ENCODE assay signal across 9 mouse cellular contexts in genomic region chr12:75616158-75616791, GRCm38 (mm10). TPM values are rescaled to one million over a fixed set of nuclear protein-coding genes. Genes with fewer than 3 reads are reported as not detected.
DNase-seq lines count a peak whose midpoint lies in the region; ATAC-seq and TF ChIP-seq lines count a peak whose summit lies in the region.
"Had no signal": no experiment of that assay in that cellular context is flagged by ENCODE, and none has a peak within 500 bp of the region (broad histone marks: within the 10 kb centered on the region; RNA-seq: fewer than 3 reads in every experiment).

No protein-coding gene starts in this region.

- no peak overlapping the region for H3K4me3 ChIP-seq in forebrain, embryonic 15.5 days
- peak overlapping the region; percentile 36 for H3K4me3 ChIP-seq in intestine, embryonic 16.5 days (ENCODE audit: low read length)
- peak overlapping the region; percentile 36 for H3K4me3 ChIP-seq in liver, postnatal 0 days (ENCODE audit: low read depth, low read length)
- H3K4me3 ChIP-seq in small intestine, adult 2 months (ENCODE audit: low read depth, low read length): peak overlapping the region; percentile 38

- 0 out of 2 replicates have a peak overlapping the region, but pooled peaks have one; percentile 5 for H3K4me2 ChIP-seq in forebrain, embryonic 15.5 days (replicated peaks)
- peak overlapping the region; percentile 54 for H3K4me2 ChIP-seq in intestine, embryonic 16.5 days (ENCODE audit: low read depth, low read length)
- peak overlapping the region; percentile 65 for H3K4me2 ChIP-seq in liver, postnatal 0 days (ENCODE audit: low read depth, low read length)

- no peak for ATAC-seq in forebrain, embryonic 15.5 days (replicated peaks)
- peak; percentile 82 for ATAC-seq in intestine, embryonic 16.5 days
- ATAC-seq in liver, postnatal 0 days: peak; percentile 64

- 6% methylated on average over 24 of the region's 24 CpGs for WGBS in forebrain, embryonic 15.5 days
- 9% methylated on average over 23 of the region's 24 CpGs for WGBS in intestine, embryonic 16.5 days
- WGBS in liver, postnatal 0 days (ENCODE audit: insufficient replicate concordance): 15% methylated on average over 23 of the region's 24 CpGs
- 14% methylated on average over 24 of the region's 24 CpGs for WGBS in small intestine, adult 2 months

- TF ChIP-seq EP300 in liver, postnatal 0 days (IDR thresholded peaks at IDR 0.05; ENCODE audit: low read depth): no peak

- H3K4me1 ChIP-seq in forebrain, embryonic 15.5 days: no peaks in the 10 kb centered on the region
- H3K4me1 ChIP-seq in intestine, embryonic 16.5 days (ENCODE audit: control insufficient read depth, insufficient read depth, low read length): peaks cover 6% of the 10 kb centered on the region; the same call in 1 of the 2 replicates
- no peaks in the 10 kb centered on the region for H3K4me1 ChIP-seq in liver, postnatal 0 days (ENCODE audit: insufficient read depth)
- H3K4me1 ChIP-seq in small intestine, adult 2 months (ENCODE audit: control insufficient read depth, insufficient read depth, insufficient read length, low read length): no peaks in the 10 kb centered on the region

- no peaks in the 10 kb centered on the region for H3K9me3 ChIP-seq in forebrain, embryonic 15.5 days
- H3K9me3 ChIP-seq in intestine, embryonic 16.5 days (ENCODE audit: control insufficient read depth, low read length): no peaks in the 10 kb centered on the region
- H3K9me3 ChIP-seq in liver, postnatal 0 days (ENCODE audit: low read length): no peaks in the 10 kb centered on the region

- H3K27me3 ChIP-seq in forebrain, embryonic 15.5 days: no peaks in the 10 kb centered on the region
- no peaks in the 10 kb centered on the region for H3K27me3 ChIP-seq in intestine, embryonic 16.5 days (replicated peaks; ENCODE audit: control insufficient read depth, insufficient read depth, low read length)
- H3K27me3 ChIP-seq in liver, postnatal 0 days (ENCODE audit: insufficient read depth, low read length): no peaks in the 10 kb centered on the region
- no peaks in the 10 kb centered on the region for H3K27me3 ChIP-seq in small intestine, adult 2 months (ENCODE audit: control insufficient read depth, insufficient read depth, low read length)

- no peaks in the 10 kb centered on the region for H3K36me3 ChIP-seq in forebrain, embryonic 15.5 days
- no peaks in the 10 kb centered on the region for H3K36me3 ChIP-seq in intestine, embryonic 16.5 days (ENCODE audit: control insufficient read depth, insufficient read depth, low read length)
- H3K36me3 ChIP-seq in liver, postnatal 0 days (replicated peaks; ENCODE audit: insufficient read depth, low read length): no peaks in the 10 kb centered on the region
- H3K36me3 ChIP-seq in small intestine, adult 2 months (ENCODE audit: control insufficient read depth, insufficient read depth, low read length): no peaks in the 10 kb centered on the region
- H3K36me3 ChIP-seq: G1E had no signal

- no peak overlapping the region for H3K9ac ChIP-seq in forebrain, embryonic 15.5 days (replicated peaks)
- 0 out of 2 replicates have a peak overlapping the region, but pooled peaks have one; percentile 14 for H3K9ac ChIP-seq in intestine, embryonic 16.5 days (ENCODE audit: low read depth, low read length)
- peak overlapping the region; percentile 41; the same call in 1 of the 2 replicates for H3K9ac ChIP-seq in liver, postnatal 0 days (replicated peaks)

- H3K27ac ChIP-seq in forebrain, embryonic 15.5 days (replicated peaks): no peak overlapping the region
- no peak overlapping the region for H3K27ac ChIP-seq in intestine, embryonic 16.5 days (ENCODE audit: low read length)
- H3K27ac ChIP-seq in liver, postnatal 0 days (ENCODE audit: low read depth): no peak overlapping the region
- no peak overlapping the region for H3K27ac ChIP-seq in small intestine, adult 2 months (ENCODE audit: insufficient read depth, low read depth, low read length)

- TF ChIP-seq CTCF in liver, postnatal 0 days (IDR thresholded peaks at IDR 0.05; ENCODE audit: low read depth): no peak
- no peak for TF ChIP-seq CTCF in small intestine, adult 2 months (IDR thresholded peaks at IDR 0.05; ENCODE audit: extremely low read depth, insufficient read length, insufficient replicate concordance, low read depth, low read length)

- DNase-seq in heart, adult 11 months: peak; percentile 91
- no peak for DNase-seq in heart, adult 8-10 months (ENCODE audit: low spot score)
- peak; percentile 25 for DNase-seq in liver, postnatal 0 days
- no peak for DNase-seq in right cerebral cortex, postnatal 4 days
- no peak for DNase-seq in frontal cortex, adult 2 months (ENCODE audit: extremely low spot score in 1 of 2, low spot score in 1 of 2)

- no peak for TF ChIP-seq POLR2A in small intestine, adult 2 months (IDR thresholded peaks at IDR 0.05; ENCODE audit: low read depth, low read length)

RNA-seq across cellular contexts. Expression of gene Ppp2r5e, which starts 20.2 kb away (rescaled TPM):
- 10 to 100 TPM; 28.5 to 32.0 (median 31.3) TPM for total RNA-seq in heart, adult 8-10 months (2022)
- polyA plus RNA-seq in forebrain, embryonic 15.5 days (2015; fragmentation: Nextera tagmentation; extraction: Ambion mirVana): 22.9 and 26.8 TPM in 2 replicates
- 6.3 and 7.4 TPM in 2 replicates for polyA plus RNA-seq in intestine, embryonic 16.5 days (2015; fragmentation: Nextera tagmentation; extraction: Ambion mirVana)
- polyA plus RNA-seq in liver, postnatal 0 days (2015; fragmentation: Nextera tagmentation; extraction: Ambion mirVana): 4.9 and 6.5 TPM in 2 replicates
- polyA plus RNA-seq in small intestine, adult 2 months (2012; rRNA removed): 9.9 and 14.2 TPM in 2 replicates
- 35.9 and 40.9 TPM in 2 replicates for polyA plus RNA-seq in frontal cortex, adult 2 months (2012; rRNA removed)

RNA-seq across cellular contexts. Expression of gene Wdr89, which starts 53.1 kb away (rescaled TPM):
- total RNA-seq in heart, adult 8-10 months (2022): 1 to 10 TPM; 2.3 to 3.5 (median 2.4) TPM
- polyA plus RNA-seq in forebrain, embryonic 15.5 days (2015; fragmentation: Nextera tagmentation; extraction: Ambion mirVana): 7.1 and 8.7 TPM in 2 replicates
- polyA plus RNA-seq in intestine, embryonic 16.5 days (2015; fragmentation: Nextera tagmentation; extraction: Ambion mirVana): 8.5 and 9.3 TPM in 2 replicates
- 4.7 and 5.1 TPM in 2 replicates for polyA plus RNA-seq in liver, postnatal 0 days (2015; fragmentation: Nextera tagmentation; extraction: Ambion mirVana)
- 1.3 and 1.5 TPM in 2 replicates for polyA plus RNA-seq in small intestine, adult 2 months (2012; rRNA removed)
- 5.3 and 6.6 TPM in 2 replicates for polyA plus RNA-seq in frontal cortex, adult 2 months (2012; rRNA removed)

Comparison
In these comparisons a context has a peak if more than half of its experiments do, and no peak if none do; other contexts are left out.
1. DNase-seq: peak in heart, adult 11 months (single experiment) and liver, postnatal 0 days (single experiment); none in heart, adult 8-10 months (single experiment), right cerebral cortex, postnatal 4 days (single experiment) and frontal cortex, adult 2 months (0 of 2).
2. H3K4me2 ChIP-seq: peak in every context shown above with its lines; median percentile 65 in liver, postnatal 0 days; 54 in intestine, embryonic 16.5 days; 5 in forebrain, embryonic 15.5 days.